Mouse (Mus musculus): ENCODE data around the gene Prickle2.

Gene Prickle2

GRCm38 (mm10) chr6:92589381-92590065, 116.4 kb downstream of the Prickle2 start:
- peak; percentile 40 to 72 for DNase-seq (ENCODE audit: low spot score in 2 of 2)

- DNase-seq (ENCODE audit: low spot score in 2 of 2), result no peak
Observed at GRCm38 (mm10) chr6:92584026-92584425, 121.9 kb downstream of the Prickle2 start.

GRCm38 (mm10) chr6:92575227-92575626, 130.7 kb downstream of the Prickle2 start:
- no peak for DNase-seq (ENCODE audit: low spot score in 2 of 2)

GRCm38 (mm10) chr6:92572139-92572538, 133.8 kb downstream of the Prickle2 start:
- no peak for DNase-seq (ENCODE audit: low spot score in 2 of 2)

- no peak for DNase-seq (ENCODE audit: low spot score in 2 of 2)
Observed at GRCm38 (mm10) chr6:92570090-92570489, 135.9 kb downstream of the Prickle2 start.

GRCm38 (mm10) chr6:92569283-92569682, 136.7 kb downstream of the Prickle2 start:
- peak; percentile 36 to 69 for DNase-seq (ENCODE audit: low spot score in 2 of 2)

GRCm38 (mm10) chr6:92559261-92559660, 146.7 kb downstream of the Prickle2 start:
- DNase-seq (ENCODE audit: low spot score in 2 of 2), result no peak

- no peak for DNase-seq (ENCODE audit: low spot score in 2 of 2)
Observed at GRCm38 (mm10) chr6:92555675-92556074, 150.3 kb downstream of the Prickle2 start.

GRCm38 (mm10) chr6:92553086-92553485, 152.9 kb downstream of the Prickle2 start:
- no peak for DNase-seq (ENCODE audit: low spot score in 2 of 2)

- DNase-seq (ENCODE audit: low spot score in 2 of 2), result peak; percentile 61 to 65
Observed at GRCm38 (mm10) chr6:92549246-92549645, 156.7 kb downstream of the Prickle2 start.

GRCm38 (mm10) chr6:92545204-92545603, 160.8 kb downstream of the Prickle2 start:
- DNase-seq (ENCODE audit: low spot score in 2 of 2), result no peak

GRCm38 (mm10) chr6:92543825-92544224, 162.1 kb downstream of the Prickle2 start:
- DNase-seq (ENCODE audit: low spot score in 2 of 2), result no peak

GRCm38 (mm10) chr6:92542402-92543101, 163.4 kb downstream of the Prickle2 start:
- DNase-seq (ENCODE audit: low spot score in 2 of 2), result no peak

GRCm38 (mm10) chr6:92534226-92535031, 171.5 kb downstream of the Prickle2 start:
- DNase-seq (ENCODE audit: low spot score in 2 of 2), result peak; percentile 65 to 86

GRCm38 (mm10) chr6:92533306-92534063, 172.5 kb downstream of the Prickle2 start:
- no peak for DNase-seq (ENCODE audit: low spot score in 2 of 2)

- no peak for DNase-seq (ENCODE audit: low spot score in 2 of 2)
Observed at GRCm38 (mm10) chr6:92532896-92533295, 173.1 kb downstream of the Prickle2 start.

- DNase-seq (ENCODE audit: low spot score in 2 of 2), result no peak
Observed at GRCm38 (mm10) chr6:92532331-92532730, 173.6 kb downstream of the Prickle2 start.

GRCm38 (mm10) chr6:92526212-92526611, 179.7 kb downstream of the Prickle2 start:
- DNase-seq (ENCODE audit: low spot score in 2 of 2), result no peak

- no peak for DNase-seq (ENCODE audit: low spot score in 2 of 2)
Observed at GRCm38 (mm10) chr6:92525646-92526045, 180.3 kb downstream of the Prickle2 start.

- DNase-seq (ENCODE audit: low spot score in 2 of 2), result peak; percentile 73 to 79
Observed at GRCm38 (mm10) chr6:92521526-92522075, 184.4 kb downstream of the Prickle2 start.
